Mouse (Mus musculus) myocyte (in vitro differentiated cells): ENCODE results near the gene Prnp.

Experiments used
- E2F4 ChIP-seq: IDR thresholded peaks from one replicate; pipeline ENCODE4 v1.6.1; 2011; ENCODE audit warnings: mild to moderate bottlenecking, control low read depth, moderate library complexity; ENCODE audit not compliant: insufficient read depth
- MAX ChIP-seq: IDR thresholded peaks from one replicate; pipeline ENCODE4 v1.6.1; 2011; ENCODE audit warnings: low read depth, mild to moderate bottlenecking, control low read depth
- MYOG ChIP-seq, 3 experiments: IDR thresholded peaks; one replicate each; pipeline ENCODE4 v1.6.1; 2011; ENCODE audit warnings: control low read depth in 2 of 3, low read depth in 2 of 3, mild to moderate bottlenecking in 2 of 3; ENCODE audit not compliant: insufficient read length in 2 of 3, control insufficient read depth in 1 of 3, insufficient read depth in 1 of 3
- POLR2A ChIP-seq: IDR thresholded peaks from one replicate; pipeline ENCODE4 v1.6.1; 2011; ENCODE audit warnings: low read depth, mild to moderate bottlenecking, control low read depth, moderate library complexity; ENCODE audit not compliant: insufficient read length
- TCF12 ChIP-seq: IDR thresholded peaks from one replicate; pipeline ENCODE4 v1.6.1; 2011; ENCODE audit warnings: mild to moderate bottlenecking, control low read depth; ENCODE audit not compliant: poor library complexity, insufficient read depth, severe bottlenecking
- TCF3 ChIP-seq: IDR thresholded peaks from one replicate; pipeline ENCODE4 v1.6.1; 2011; ENCODE audit warnings: low read depth, control low read depth; ENCODE audit not compliant: insufficient read length
- USF1 ChIP-seq: IDR thresholded peaks from one replicate; pipeline ENCODE4 v1.6.1; 2011; ENCODE audit warnings: low read depth, mild to moderate bottlenecking, control low read depth, moderate library complexity

DNA sequence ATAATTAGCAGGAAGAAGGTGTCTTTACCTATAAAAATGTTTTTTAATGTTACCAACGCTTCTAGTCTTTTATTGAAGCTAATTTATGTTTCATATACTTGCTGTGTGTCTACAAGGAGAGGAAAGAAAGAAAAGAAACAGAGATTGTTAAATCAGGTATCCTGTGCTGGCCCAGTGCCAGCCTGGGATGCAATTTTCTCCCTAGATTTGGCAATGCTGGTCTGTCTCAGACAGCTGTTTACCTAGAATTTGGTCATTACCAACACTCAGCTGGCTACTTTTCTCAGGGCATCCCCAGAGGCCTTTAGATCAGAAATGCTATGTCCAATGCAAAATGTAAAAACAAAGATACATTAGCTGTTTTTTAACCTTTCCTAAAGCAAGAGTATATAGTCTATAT, 36.4 kb upstream of the Prnp start:
- TF ChIP-seq USF1: no peak
- TF ChIP-seq MAX: no peak
- TF ChIP-seq POLR2A: no peak
- no peak for TF ChIP-seq TCF12
- no peak for TF ChIP-seq MYOG (IDR thresholded peaks at IDR 0.05; ENCODE audit: control insufficient read depth in 1 of 3, insufficient read depth in 1 of 3, insufficient read length in 2 of 3, low read depth in 2 of 3)
- TF ChIP-seq TCF3: no peak
- TF ChIP-seq E2F4: no peak
